Mouse (Mus musculus) c-Kit-positive CD71-positive TER-119-negative erythroid progenitor cells, embryonic 14.5 days (primary cell): ENCODE measurements at regions not wholly inside any gene's neighbourhood (a gene's known extent, or its start where the extent isn't known, plus 50 kb on each side); places are given as distances from the start of the nearest gene placed in this dataset.

Source experiments
- DNase-seq: peaks from one replicate; pipeline ENCODE4 v3.0.0-alpha.2; 2013; ENCODE audit warnings: low read depth

DNA sequence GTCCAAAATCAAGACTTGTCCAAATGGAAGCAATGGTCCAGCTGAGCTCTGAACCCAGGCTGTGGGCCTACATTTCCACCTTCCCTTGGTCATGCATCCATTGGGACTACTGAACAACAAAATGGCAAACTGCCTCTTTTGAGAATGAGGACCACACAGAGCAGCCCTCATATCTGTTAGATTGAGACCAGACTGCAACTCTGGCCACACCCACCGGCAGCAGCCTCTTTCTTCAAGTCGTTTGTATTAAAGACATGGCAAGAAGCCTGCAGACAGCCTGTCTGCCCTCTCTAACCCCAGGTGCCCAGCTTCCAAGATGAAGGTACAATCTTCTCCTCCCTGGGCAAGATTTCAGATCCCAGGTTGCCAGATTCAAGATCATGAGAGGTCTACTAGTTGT, 51.8 kb upstream of the St6galnac3 start:
- no peak for DNase-seq

DNA sequence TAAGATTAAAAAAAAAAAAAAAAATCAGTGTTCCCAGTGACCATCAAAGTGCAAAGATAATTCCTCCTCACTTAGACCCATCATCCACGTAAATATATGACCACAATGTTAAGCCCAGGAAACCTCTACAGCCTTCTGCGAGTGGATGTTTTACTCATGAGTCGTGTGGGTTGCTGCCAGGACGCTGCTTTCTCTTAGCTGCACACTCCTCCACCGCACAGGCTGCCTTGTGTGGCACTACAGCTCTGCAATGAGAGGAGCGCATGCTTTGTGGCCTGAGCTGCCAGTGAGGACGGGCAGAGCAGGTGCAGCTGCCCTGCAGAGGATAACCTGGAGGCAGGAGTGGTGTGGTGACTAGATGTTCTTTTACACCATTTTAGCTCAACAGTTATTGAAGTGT, 53.4 kb upstream of the St6galnac3 start:
- DNase-seq, result no peak

DNA sequence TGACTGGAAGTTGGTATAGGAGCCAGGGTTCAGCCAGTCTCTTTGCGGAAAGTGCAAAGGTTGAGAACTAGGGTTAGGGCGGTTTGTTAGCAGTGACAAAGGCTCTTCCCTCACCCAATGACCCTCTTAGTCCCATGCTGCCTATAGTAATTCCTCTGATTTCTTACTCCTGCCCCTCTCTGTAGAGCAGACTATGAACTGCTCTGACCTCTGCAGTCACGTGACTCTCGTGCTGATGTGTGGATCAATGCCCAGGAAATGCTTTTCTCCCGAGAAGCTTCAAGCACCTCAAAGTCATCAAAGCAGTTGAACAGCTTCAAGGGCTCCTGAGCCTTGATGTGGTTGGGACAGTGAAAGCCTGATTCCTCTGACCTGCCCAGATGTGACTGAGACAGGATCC, 57.5 kb upstream of the St6galnac3 start:
- DNase-seq, result no peak

DNA sequence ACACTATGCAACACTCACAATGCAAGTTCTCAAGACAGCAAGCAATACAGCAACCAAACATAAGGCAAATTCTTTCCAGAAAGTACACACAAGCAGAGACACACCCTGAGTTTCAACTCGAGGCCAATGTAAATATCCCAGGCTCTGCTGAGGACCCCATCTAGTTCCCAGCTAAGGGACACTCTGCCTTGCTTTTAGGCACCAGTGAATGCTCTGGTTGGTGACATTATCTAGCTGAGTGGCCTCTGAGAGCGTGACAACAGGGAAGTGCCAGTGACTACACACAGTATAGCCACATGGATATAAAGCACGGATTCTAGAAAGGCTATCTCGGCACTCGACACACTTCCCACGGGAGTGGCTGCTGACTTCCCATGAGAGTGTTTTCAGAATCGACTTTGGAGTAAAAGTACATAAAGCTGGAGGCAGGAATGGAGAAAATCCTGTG, 58.3 kb upstream of the St6galnac3 start:
- no peak for DNase-seq

DNA sequence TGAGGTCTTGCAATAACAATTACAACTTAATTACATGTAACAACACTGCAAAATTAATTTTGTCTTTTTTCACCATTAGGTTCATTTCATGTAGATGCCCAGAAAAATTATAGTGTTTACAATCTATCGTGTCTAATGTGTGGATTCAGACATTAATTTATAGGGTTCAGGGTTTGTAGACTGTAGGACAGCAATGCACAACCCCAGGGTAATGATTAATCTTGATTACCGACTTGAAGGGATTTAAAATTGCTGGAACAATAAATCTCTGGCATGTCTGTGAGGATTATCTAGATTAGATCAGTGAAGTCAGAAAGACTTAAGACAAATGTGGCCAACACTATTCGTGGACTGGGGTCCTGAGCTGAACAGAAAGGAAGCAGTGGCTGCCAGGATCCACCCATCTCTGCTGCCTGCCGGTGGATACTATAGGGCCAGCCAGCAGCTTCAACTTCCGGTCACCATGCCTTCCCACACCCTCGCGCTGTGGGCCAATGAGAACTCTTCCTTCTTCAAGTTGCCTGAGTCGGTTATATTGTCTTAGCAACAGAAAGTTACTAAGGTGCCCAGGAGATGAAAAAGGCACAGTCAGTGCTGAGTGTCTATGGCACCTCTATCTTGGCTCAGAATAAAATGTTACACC, 59.1 kb upstream of the St6galnac3 start:
- no peak for DNase-seq

DNA sequence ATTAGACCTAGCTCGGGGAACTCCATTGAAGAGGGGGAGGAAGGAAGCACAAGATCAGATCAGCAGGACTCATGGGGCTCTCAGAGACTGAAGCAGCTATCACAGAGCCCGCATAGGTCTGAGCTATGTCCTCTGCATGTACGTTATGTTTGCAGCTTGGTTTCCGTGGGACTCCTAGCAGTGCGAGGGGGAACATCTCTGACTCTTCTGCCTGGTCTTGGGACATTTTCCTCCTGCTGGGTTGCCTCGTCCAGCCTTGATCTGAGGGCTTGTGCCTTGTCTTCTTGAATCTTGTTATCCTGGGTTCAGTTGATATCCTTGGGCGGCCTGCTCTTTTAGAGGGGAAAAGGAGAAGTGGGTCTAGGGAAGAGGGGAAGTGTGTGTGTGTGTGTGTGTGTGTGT, 53.6 kb upstream of the Asb17 start:
- DNase-seq, result no peak

DNA sequence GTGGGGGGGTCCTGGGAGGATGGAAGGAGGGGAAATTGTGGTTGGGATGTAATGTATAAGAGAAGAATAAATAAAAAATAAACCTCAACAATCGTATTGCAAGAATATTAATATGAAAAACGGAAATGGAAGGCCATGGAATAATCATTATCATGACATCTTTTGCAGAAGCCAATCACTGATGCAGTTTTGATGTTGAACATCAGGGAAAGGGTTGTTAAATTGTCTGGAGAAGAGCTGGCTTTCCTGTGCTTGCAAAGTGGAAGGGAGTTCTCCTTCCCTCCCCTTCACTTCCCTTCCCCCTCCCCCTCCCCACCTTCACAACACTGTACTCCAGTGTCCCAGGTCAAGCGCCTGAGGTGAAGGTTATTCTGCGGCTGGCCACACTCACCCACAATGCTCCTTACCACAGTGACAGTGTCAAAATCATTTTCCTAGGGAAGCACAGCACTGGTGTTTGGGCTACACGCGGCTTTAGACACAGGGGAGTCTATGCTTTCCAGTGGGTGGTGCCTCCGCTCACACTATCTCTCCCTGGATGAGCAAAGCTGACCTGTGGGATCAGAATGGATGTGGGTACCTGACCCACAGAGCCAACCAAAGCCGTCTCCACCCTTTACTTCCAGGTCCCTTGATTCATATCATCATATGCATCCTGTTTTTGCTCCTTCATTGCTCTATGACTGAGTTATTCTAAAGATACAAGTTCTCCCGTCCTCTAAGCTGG, 53.0 kb upstream of the Asb17 start:
- DNase-seq, result no peak

DNA sequence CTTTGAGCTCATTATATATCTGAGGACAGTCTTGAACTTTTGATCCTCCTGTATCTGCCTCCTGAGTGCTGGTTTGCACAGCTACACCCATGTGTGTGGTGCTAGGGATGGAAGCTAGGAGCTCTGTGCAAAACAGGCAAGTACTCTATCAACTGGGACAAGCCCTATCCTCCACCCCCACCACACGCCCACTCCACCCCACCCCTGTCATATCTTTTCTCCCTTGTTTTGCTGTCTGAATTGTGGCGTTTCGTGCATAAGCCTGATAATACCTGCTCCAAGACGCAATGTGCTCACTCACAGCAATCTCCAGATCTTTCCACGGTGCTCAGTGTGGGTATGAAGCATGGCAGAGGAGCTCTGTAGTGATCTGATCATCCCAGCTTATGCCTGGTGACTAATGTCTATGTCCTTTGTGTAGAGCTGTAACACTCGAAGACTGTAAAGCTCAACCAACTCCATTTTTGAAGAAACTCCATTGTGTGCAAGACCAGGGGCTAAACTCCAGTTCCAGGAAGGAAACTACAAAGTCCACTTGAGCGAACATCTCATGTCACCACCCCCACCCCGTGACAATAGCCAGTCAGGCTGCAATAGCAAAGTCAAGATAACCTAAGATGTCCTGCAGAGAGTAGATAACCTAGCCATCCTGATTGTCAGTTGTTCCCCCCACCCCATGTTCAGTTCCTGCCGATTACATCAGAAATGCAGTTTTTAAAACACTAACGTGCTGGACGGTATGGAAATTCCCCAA, 52.2 kb upstream of the Asb17 start:
- peak; percentile 92 for DNase-seq

DNA sequence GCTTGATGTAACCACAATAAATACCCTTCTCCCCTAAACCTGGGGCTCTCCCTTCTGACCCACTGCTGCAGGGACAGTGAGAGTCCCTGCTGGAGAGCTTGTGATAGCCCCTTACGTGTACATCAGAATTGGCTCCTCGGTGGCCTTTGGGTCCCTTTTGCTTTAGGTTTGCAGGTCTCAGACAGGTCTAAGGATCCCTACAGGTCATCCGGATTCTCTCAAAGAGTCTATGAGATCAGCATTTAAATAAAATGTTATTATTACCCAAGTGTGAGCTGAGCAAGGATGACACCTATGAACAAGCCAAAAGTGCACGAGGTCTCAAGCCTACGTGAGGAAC, 51.7 kb upstream of the Asb17 start:
- DNase-seq, result no peak
